Comparison of ENCODE assay signal across 10 mouse cellular contexts in the genomic region with DNA sequence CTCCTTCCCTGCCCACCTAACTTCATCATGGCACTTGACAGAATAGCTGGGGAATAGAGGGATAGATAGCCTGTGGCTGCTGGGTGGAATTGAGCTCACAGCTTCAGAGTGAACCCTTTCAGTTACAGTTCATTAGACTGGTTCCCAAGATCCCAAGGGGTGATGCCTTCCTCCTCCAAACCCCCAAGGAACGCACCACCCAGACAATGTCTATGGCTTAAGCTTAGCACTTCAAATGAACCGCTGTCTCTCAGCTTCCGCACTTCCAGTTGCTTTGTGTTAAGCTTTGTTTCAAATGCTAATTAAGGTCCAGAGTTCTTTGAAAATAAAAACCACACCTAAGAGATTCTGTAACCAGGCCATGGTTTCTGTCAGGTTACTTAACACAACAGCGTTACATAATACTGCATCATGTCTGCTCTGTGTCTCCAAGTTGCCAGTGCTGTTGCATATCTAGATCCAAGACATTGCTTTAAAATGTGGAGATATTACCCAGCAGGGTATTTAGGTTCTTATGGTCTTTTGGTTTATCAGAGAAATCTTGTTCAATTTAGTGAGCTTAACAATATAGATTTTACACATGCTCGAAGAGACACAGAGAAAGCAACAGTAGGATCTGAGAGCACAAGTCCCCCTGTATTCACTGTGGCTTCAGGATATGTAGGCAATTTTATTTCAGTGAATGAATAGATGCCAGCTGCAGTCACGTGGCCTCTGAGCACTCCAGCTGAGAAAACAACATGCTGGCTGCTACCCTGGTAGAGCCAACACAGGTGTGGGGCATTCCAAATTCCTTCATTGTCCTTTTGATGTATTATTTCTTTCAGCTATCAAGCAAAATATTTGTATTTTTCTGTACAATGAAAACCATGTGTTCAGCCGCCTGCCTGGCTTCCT.
DNase-seq lines count a peak whose midpoint lies in the region; ATAC-seq and TF ChIP-seq lines count a peak whose summit lies in the region.
"Had no signal": no experiment of that assay in that cellular context is flagged by ENCODE, and none has a peak within 500 bp of the region (broad histone marks: within the 10 kb centered on the region; RNA-seq: fewer than 3 reads in every experiment).

No protein-coding gene starts in this region.

- H3K9me3 ChIP-seq in neural tube, embryonic 12.5 days, result no peaks in the 10 kb centered on the region
- no peaks in the 10 kb centered on the region for H3K9me3 ChIP-seq in hindbrain, embryonic 15.5 days
- no peaks in the 10 kb centered on the region for H3K9me3 ChIP-seq in stomach, postnatal 0 days (ENCODE audit: control insufficient read depth, low read length)
- H3K9me3 ChIP-seq: liver, embryonic 13.5 days had no signal

- TF ChIP-seq EP300 in stomach, postnatal 0 days (optimal IDR thresholded peaks at IDR 0.05), result no peak

- no peaks in the 10 kb centered on the region for H3K36me3 ChIP-seq in neural tube, embryonic 12.5 days
- H3K36me3 ChIP-seq in hindbrain, embryonic 15.5 days, result no peaks in the 10 kb centered on the region
- H3K36me3 ChIP-seq in stomach, postnatal 0 days (ENCODE audit: control insufficient read depth, insufficient read depth, low read length), result no peaks in the 10 kb centered on the region
- H3K36me3 ChIP-seq: liver, embryonic 13.5 days had no signal

- no peak for DNase-seq in cerebellum, postnatal 4 days (ENCODE audit: low spot score in 2 of 2)
- DNase-seq in neural tube, embryonic 10.5 days (ENCODE audit: extremely low spot score, low spot score), result no peak
- DNase-seq in telencephalon, adult 2 months (ENCODE audit: low read depth, low spot score), result peak; percentile 24
- DNase-seq in testis, postnatal 10 days (ENCODE audit: low spot score), result no peak
- DNase-seq in stomach, postnatal 0 days (ENCODE audit: low spot score), result no peak
- DNase-seq: liver, embryonic 13.5 days had no signal

- ATAC-seq in cerebellum, adult (ENCODE audit: insufficient number of reproducible peaks, low FRiP score, low TSS enrichment), result 0 out of 2 replicates have a peak, but pooled peaks have one; percentile 40
- peak; percentile 50; the same call in 1 of the 2 replicates for ATAC-seq in neural tube, embryonic 12.5 days (ENCODE audit: low FRiP score, low read depth)
- ATAC-seq in hindbrain, embryonic 15.5 days (ENCODE audit: low FRiP score, low read depth), result peak; percentile 51
- ATAC-seq in stomach, postnatal 0 days (ENCODE audit: low FRiP score, low TSS enrichment), result no peak
- ATAC-seq: Patski had no signal

- no peak overlapping the region for H3K4me2 ChIP-seq in neural tube, embryonic 12.5 days (replicated peaks)
- no peak overlapping the region for H3K4me2 ChIP-seq in hindbrain, embryonic 15.5 days
- no peak overlapping the region for H3K4me2 ChIP-seq in stomach, postnatal 0 days (replicated peaks; ENCODE audit: low read depth)
- H3K4me2 ChIP-seq: liver, embryonic 13.5 days had no signal

- H3K27me3 ChIP-seq in neural tube, embryonic 12.5 days (replicated peaks), result no peaks in the 10 kb centered on the region
- no peaks in the 10 kb centered on the region for H3K27me3 ChIP-seq in hindbrain, embryonic 15.5 days
- no peaks in the 10 kb centered on the region for H3K27me3 ChIP-seq in stomach, postnatal 0 days (ENCODE audit: control insufficient read depth, insufficient read depth, low read length)
- H3K27me3 ChIP-seq: liver, embryonic 13.5 days had no signal

- no peak for TF ChIP-seq CTCF in stomach, postnatal 0 days (IDR thresholded peaks at IDR 0.05; ENCODE audit: low read depth)

- H3K27ac ChIP-seq in neural tube, embryonic 12.5 days, result no peak overlapping the region
- H3K27ac ChIP-seq in hindbrain, embryonic 15.5 days (replicated peaks), result peak overlapping the region; percentile 31
- H3K27ac ChIP-seq in stomach, postnatal 0 days (replicated peaks), result no peak overlapping the region
- H3K27ac ChIP-seq: liver, embryonic 13.5 days had no signal

- 0 out of 2 replicates have a peak, but pooled peaks cover 3% of the 10 kb centered on the region for H3K4me1 ChIP-seq in neural tube, embryonic 12.5 days
- H3K4me1 ChIP-seq in hindbrain, embryonic 15.5 days (replicated peaks), result peaks cover 15% of the 10 kb centered on the region
- H3K4me1 ChIP-seq in stomach, postnatal 0 days (replicated peaks; ENCODE audit: control insufficient read depth, insufficient read depth), result no peaks in the 10 kb centered on the region
- H3K4me1 ChIP-seq: liver, embryonic 13.5 days had no signal

- no peak overlapping the region for H3K9ac ChIP-seq in neural tube, embryonic 12.5 days
- H3K9ac ChIP-seq in hindbrain, embryonic 15.5 days, result no peak overlapping the region
- no peak overlapping the region for H3K9ac ChIP-seq in stomach, postnatal 0 days (ENCODE audit: low read length)
- H3K9ac ChIP-seq: liver, embryonic 13.5 days had no signal

- WGBS in neural tube, embryonic 12.5 days, result 37% methylated on average over 7 of the region's 7 CpGs
- 21% methylated on average over 7 of the region's 7 CpGs for WGBS in hindbrain, embryonic 15.5 days
- 46% methylated on average over 7 of the region's 7 CpGs for WGBS in stomach, postnatal 0 days

- no peak overlapping the region for H3K4me3 ChIP-seq in neural tube, embryonic 12.5 days
- no peak overlapping the region for H3K4me3 ChIP-seq in hindbrain, embryonic 15.5 days
- no peak overlapping the region for H3K4me3 ChIP-seq in stomach, postnatal 0 days (ENCODE audit: low read depth, low read length)
- H3K4me3 ChIP-seq: liver, embryonic 13.5 days had no signal
